Mouse (Mus musculus): ENCODE measurements around the gene Aox3. TPM values are rescaled to one million over a fixed set of nuclear protein-coding genes. Genes with fewer than 3 reads are reported as not detected.

Gene Aox3
- polyA plus RNA-seq, 2 experiments from 2014 or later = not detected

- ATAC-seq = no peak
These were observed 100.9 kb downstream of the Aox3 start for GRCm38 (mm10) chr1:58213838-58214237.

- no peak for ATAC-seq
These were observed 102.4 kb downstream of the Aox3 start for GRCm38 (mm10) chr1:58215353-58215752.

GRCm38 (mm10) chr1:58215956-58216532 lies 103.1 kb downstream of the Aox3 start:
- ATAC-seq = no peak

GRCm38 (mm10) chr1:58221070-58221469 lies 108.1 kb downstream of the Aox3 start:
- ATAC-seq = no peak

GRCm38 (mm10) chr1:58221879-58222278 lies 108.9 kb downstream of the Aox3 start:
- ATAC-seq = no peak

GRCm38 (mm10) chr1:58228086-58228485 lies 115.2 kb downstream of the Aox3 start:
- no peak for ATAC-seq

- no peak for ATAC-seq
These were observed 116.0 kb downstream of the Aox3 start for GRCm38 (mm10) chr1:58228916-58229315.

GRCm38 (mm10) chr1:58229774-58230173 lies 116.8 kb downstream of the Aox3 start:
- no peak for ATAC-seq

- no peak for ATAC-seq
These were observed 117.6 kb downstream of the Aox3 start for GRCm38 (mm10) chr1:58230542-58230941.

GRCm38 (mm10) chr1:58235405-58235804 lies 122.5 kb downstream of the Aox3 start:
- ATAC-seq = no peak

- ATAC-seq = no peak
These were observed 124.8 kb downstream of the Aox3 start for GRCm38 (mm10) chr1:58237527-58238299.

GRCm38 (mm10) chr1:58238440-58238839 lies 125.5 kb downstream of the Aox3 start:
- ATAC-seq = no peak

- no peak for ATAC-seq
These were observed 126.0 kb downstream of the Aox3 start for GRCm38 (mm10) chr1:58238961-58239360.

- no peak for ATAC-seq
These were observed 127.4 kb downstream of the Aox3 start for GRCm38 (mm10) chr1:58240347-58240746.

GRCm38 (mm10) chr1:58244487-58244886 lies 131.6 kb downstream of the Aox3 start:
- no peak for ATAC-seq

- ATAC-seq = no peak
These were observed 135.6 kb downstream of the Aox3 start for GRCm38 (mm10) chr1:58248518-58248917.

Other genes with a start within 250 kb of the Aox3 start
- 1 to 10 TPM in 1 of 2 experiments, under 1 TPM in 1; 0.89 to 1.4 TPM for gene Sgo2a, start 117.2 kb upstream of the Aox3 start, polyA plus RNA-seq (2017; shearing (Covaris generic))
- 10 to 100 TPM; 25.3 to 33.8 TPM for gene Kctd18, start 94.2 kb upstream of the Aox3 start, polyA plus RNA-seq (2017; shearing (Covaris generic))
- under 1 TPM in 1 of 2 experiments, not detected in 1; 0.08 TPM for gene Aox1, start 83.2 kb upstream of the Aox3 start, polyA plus RNA-seq (2017; shearing (Covaris generic))
- gene Aox4, start 97.3 kb downstream of the Aox3 start, polyA plus RNA-seq (2017; shearing (Covaris generic)) = under 1 TPM in 1 of 2 experiments, not detected in 1; 0.24 TPM
- gene Aox2, start 165.2 kb downstream of the Aox3 start, polyA plus RNA-seq (2017; shearing (Covaris generic)) = under 1 TPM in 1 of 2 experiments, not detected in 1; 0.10 TPM

Measured in CD4-positive, CD25-positive, alpha-beta regulatory T cell, adult 4 months (primary cell).